9 mouse cellular contexts compared by ENCODE assay signal in the genomic region with DNA sequence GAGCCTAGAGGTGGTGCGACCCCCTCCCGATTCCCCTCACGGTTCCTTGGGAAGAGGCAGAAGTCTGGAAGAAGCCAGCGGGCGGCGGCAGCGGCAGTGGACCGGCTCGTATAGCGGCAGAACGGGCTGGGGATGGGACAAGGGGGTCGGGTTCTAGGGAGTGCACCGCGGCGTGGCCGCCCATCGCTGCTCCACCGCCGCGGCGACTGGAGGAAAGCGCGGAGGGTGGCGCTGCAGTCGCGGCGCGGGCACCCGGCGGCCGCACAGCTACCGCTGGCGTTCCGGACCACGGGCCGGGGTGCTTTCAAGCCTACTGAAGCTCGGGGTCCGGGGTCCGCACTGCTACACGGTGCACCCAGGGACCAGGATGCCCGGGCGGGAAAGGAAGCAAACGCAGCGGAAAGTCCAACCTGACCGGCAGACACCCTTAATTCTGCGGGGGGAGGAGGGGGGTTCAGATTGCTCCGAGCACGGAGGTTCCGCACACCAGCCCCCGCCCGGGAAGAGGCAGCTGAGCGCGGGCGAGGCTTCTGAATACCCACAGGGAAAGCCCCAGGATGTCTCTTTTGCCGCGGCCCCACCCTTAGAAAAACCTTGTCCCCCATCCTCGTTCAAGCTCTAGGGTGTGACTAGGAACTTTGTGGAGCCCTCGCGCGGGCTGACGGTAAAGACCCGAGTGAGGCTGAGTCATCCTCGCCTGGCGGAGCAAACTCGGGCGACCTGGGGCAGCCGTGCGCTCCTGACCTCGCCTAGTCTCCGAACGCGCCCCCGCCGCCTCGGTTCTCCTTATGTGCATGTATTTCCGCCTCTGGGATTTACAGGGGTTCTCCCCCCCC. TPM values are rescaled to one million over a fixed set of nuclear protein-coding genes. Genes with fewer than 3 reads are reported as not detected.
A peak's percentile ranks its signal among the peaks of the same experiment; 100 is the strongest.
DNase-seq lines count a peak whose midpoint lies in the region; ATAC-seq and TF ChIP-seq lines count a peak whose summit lies in the region.
"Had no signal": no experiment of that assay in that cellular context is flagged by ENCODE, and none has a peak within 500 bp of the region (broad histone marks: within the 10 kb centered on the region; RNA-seq: fewer than 3 reads in every experiment).

No protein-coding gene starts in this region.

- TF ChIP-seq CTCF in stomach, postnatal 0 days (IDR thresholded peaks at IDR 0.05; ENCODE audit: low read depth), result peak; percentile 31; the same call in 1 of the 2 replicates

- peak; percentile 55; the same call in 1 of the 2 replicates for ATAC-seq in lung, embryonic 15.5 days (ENCODE audit: borderline replicate concordance, extremely low read depth, low FRiP score, low TSS enrichment)
- ATAC-seq in stomach, postnatal 0 days (ENCODE audit: low FRiP score, low TSS enrichment), result peak; percentile 49

- WGBS in lung, embryonic 15.5 days, result under 1% methylated on average over 64 of the region's 76 CpGs
- under 1% methylated on average over 76 of the region's 76 CpGs for WGBS in midbrain, embryonic 10.5 days
- under 1% methylated on average over 62 of the region's 76 CpGs for WGBS in stomach, postnatal 0 days

- DNase-seq in lung, adult 18-20 months, result no peak
- peak; percentile 22 for DNase-seq in cerebellum, adult 9-11 months
- peak; percentile 22 to 47 for DNase-seq in frontal cortex, postnatal 10 days (ENCODE audit: low spot score in 2 of 2)
- DNase-seq in layer of hippocampus, adult 18-20 months (ENCODE audit: low spot score in 2 of 2), result peak; percentile 42 to 60
- peak; percentile 74 for DNase-seq in midbrain, embryonic 10.5 days (ENCODE audit: low spot score)
- DNase-seq in stomach, postnatal 0 days (ENCODE audit: low spot score), result peak; percentile 25
- DNase-seq in thymus, postnatal 14 days, result no peak

- H3K4me1 ChIP-seq in lung, embryonic 15.5 days, result peaks cover 16% of the 10 kb centered on the region
- peaks cover 39% of the 10 kb centered on the region for H3K4me1 ChIP-seq in midbrain, embryonic 10.5 days
- H3K4me1 ChIP-seq in stomach, postnatal 0 days (replicated peaks; ENCODE audit: control insufficient read depth, insufficient read depth), result no peaks in the 10 kb centered on the region; the same call in 1 of the 2 replicates

- H3K4me3 ChIP-seq in lung, embryonic 15.5 days, result peak overlapping the region; percentile 58
- H3K4me3 ChIP-seq in midbrain, embryonic 10.5 days, result peak overlapping the region; percentile 80
- peak overlapping the region; percentile 61 for H3K4me3 ChIP-seq in stomach, postnatal 0 days (ENCODE audit: low read depth, low read length)

- no peaks in the 10 kb centered on the region for H3K9me3 ChIP-seq in lung, embryonic 15.5 days
- H3K9me3 ChIP-seq in midbrain, embryonic 10.5 days (replicated peaks), result no peaks in the 10 kb centered on the region
- no peaks in the 10 kb centered on the region for H3K9me3 ChIP-seq in stomach, postnatal 0 days (ENCODE audit: control insufficient read depth, low read length)
- H3K9me3 ChIP-seq: megakaryocyte, embryonic 14.5 days had no signal

- H3K9ac ChIP-seq in lung, embryonic 15.5 days, result peak overlapping the region; percentile 50
- peak overlapping the region; percentile 55 for H3K9ac ChIP-seq in stomach, postnatal 0 days (ENCODE audit: low read length)

- peaks cover 91% of the 10 kb centered on the region for H3K27me3 ChIP-seq in lung, embryonic 15.5 days
- peaks cover 97% of the 10 kb centered on the region for H3K27me3 ChIP-seq in midbrain, embryonic 10.5 days (ENCODE audit: low read depth, poor library complexity, severe bottlenecking)
- no peaks in the 10 kb centered on the region; the same call in 1 of the 2 replicates for H3K27me3 ChIP-seq in stomach, postnatal 0 days (ENCODE audit: control insufficient read depth, insufficient read depth, low read length)

- no peaks in the 10 kb centered on the region for H3K36me3 ChIP-seq in lung, embryonic 15.5 days
- H3K36me3 ChIP-seq in midbrain, embryonic 10.5 days, result no peaks in the 10 kb centered on the region
- no peaks in the 10 kb centered on the region for H3K36me3 ChIP-seq in stomach, postnatal 0 days (ENCODE audit: control insufficient read depth, insufficient read depth, low read length)

- H3K4me2 ChIP-seq in lung, embryonic 15.5 days, result peak overlapping the region; percentile 100
- H3K4me2 ChIP-seq in stomach, postnatal 0 days (replicated peaks; ENCODE audit: low read depth), result peak overlapping the region; percentile 96

- no peak overlapping the region for H3K27ac ChIP-seq in lung, embryonic 15.5 days
- H3K27ac ChIP-seq in midbrain, embryonic 10.5 days (replicated peaks), result peak overlapping the region; percentile 94
- H3K27ac ChIP-seq in stomach, postnatal 0 days (replicated peaks), result no peak overlapping the region

- TF ChIP-seq EP300 in stomach, postnatal 0 days (optimal IDR thresholded peaks at IDR 0.05), result no peak

RNA-seq across cellular contexts. Expression of a gene that starts 0.9 kb away (rescaled TPM):
- polyA plus RNA-seq in lung, embryonic 15.5 days (2015; fragmentation: Nextera tagmentation; extraction: Ambion mirVana), result 0.57 and 0.62 TPM in 2 replicates
- total RNA-seq in layer of hippocampus, adult 18-20 months (2021), result 10 to 100 TPM; 85.8 to 89.9 TPM
- 5.6 and 12.2 TPM in 2 replicates for polyA plus RNA-seq in midbrain, embryonic 10.5 days (2016; fragmentation: Nextera tagmentation; extraction: Ambion mirVana)
- 0.98 and 1.1 TPM in 2 replicates for polyA plus RNA-seq in stomach, postnatal 0 days (2015; fragmentation: Nextera tagmentation; extraction: Ambion mirVana)

Comparison
In these comparisons a context has a peak if more than half of its experiments do, and no peak if none do; other contexts are left out.
1. DNase-seq: peak in cerebellum, adult 9-11 months (single experiment), frontal cortex, postnatal 10 days (2 of 2), layer of hippocampus, adult 18-20 months (2 of 2), midbrain, embryonic 10.5 days (single experiment) and stomach, postnatal 0 days (single experiment); none in lung, adult 18-20 months (0 of 2) and thymus, postnatal 14 days (single experiment).
2. Peak in every context shown above with its lines, with median percentiles within 50 percentile points of each other: H3K4me3 ChIP-seq.